Mouse (Mus musculus) G1E (cell line): ENCODE measurements around the gene Frg2f1. TPM values are rescaled to one million over a fixed set of nuclear protein-coding genes. Genes with fewer than 3 reads are reported as not detected.

Experiments used
- ATAC-seq: 2 replicates; pipeline ENCODE4 v1.8.0; 2016; ENCODE audit warnings: mild to moderate bottlenecking; ENCODE audit not compliant: insufficient number of reproducible peaks, poor library complexity, low FRiP score, severe bottlenecking; ENCODE audit errors: extremely low read depth
- DNase-seq: peaks from one replicate; pipeline ENCODE4 v3.0.0; 2012; ENCODE audit warnings: low spot score
- H3K27me3 ChIP-seq: 2 replicates; pipeline ENCODE4 v1.6.1; 2012; ENCODE audit warnings: mild to moderate bottlenecking, low read length, inconsistent platforms; ENCODE audit not compliant: insufficient read depth
- H3K36me3 ChIP-seq: replicated peaks from 2 replicates; pipeline ENCODE3; 2012; ENCODE audit warnings: mild to moderate bottlenecking, inconsistent platforms
- H3K4me1 ChIP-seq: 2 replicates; pipeline ENCODE4 v1.6.1; 2012; ENCODE audit warnings: low read depth, low read length, inconsistent platforms, mixed read lengths; ENCODE audit not compliant: insufficient read depth
- H3K4me3 ChIP-seq: 2 replicates; pipeline ENCODE4 v1.5.1; 2012; ENCODE audit warnings: low read depth, mild to moderate bottlenecking, inconsistent platforms, low read length, moderate library complexity, mixed read lengths
- H3K9me3 ChIP-seq: replicated peaks from 2 replicates; pipeline ENCODE4 v1.6.1; 2012; ENCODE audit warnings: inconsistent platforms
- CTCF ChIP-seq: IDR thresholded peaks from 2 replicates; pipeline ENCODE4 v1.5.1; 2012; ENCODE audit warnings: low read depth, low read length, inconsistent platforms, mixed read lengths
- GATA1 ChIP-seq: IDR thresholded peaks from 2 replicates; pipeline ENCODE4 v1.6.1; 2012; ENCODE audit warnings: borderline replicate concordance, low read length, inconsistent platforms, mixed read lengths
- GATA2 ChIP-seq: IDR thresholded peaks from 2 replicates; pipeline ENCODE4 v1.6.1; 2012; ENCODE audit warnings: low read depth, low read length, inconsistent platforms, borderline replicate concordance
- POLR2AphosphoS5 ChIP-seq: IDR thresholded peaks from 2 replicates; pipeline ENCODE4 v1.6.1; 2012; ENCODE audit warnings: low read depth, low read length, inconsistent platforms; ENCODE audit not compliant: insufficient replicate concordance
- TAL1 ChIP-seq: conservative IDR thresholded peaks from 2 replicates; pipeline ENCODE4 v1.6.1; 2012; ENCODE audit warnings: low read depth, low read length, inconsistent platforms, mixed read lengths
- polyA plus RNA-seq: library from polyadenylated mRNA; stranded (reverse); fragments of >175 nt; gene quantifications from 2 replicates; pipeline ENCODE4 v1.2.3, GENCODE M21; 2012
- total RNA-seq, 2 experiments: library from RNA; stranded (forward) in 1 of 2; stranded (reverse) in 1 of 2; fragments of 200-1000 nt in 1 of 2; fragments of >200 nt in 1 of 2; fragmentation: Nextera tagmentation in 1 of 2; gene quantifications; 2 replicates each; pipeline ENCODE4 v1.2.3; 2014 to 2017

Gene Frg2f1
- 1.6 and 4.2 TPM in 2 replicates for total RNA-seq (2014; fragmentation: Nextera tagmentation)
- 1.9 and 3.4 TPM in 2 replicates for total RNA-seq (2017)
- 5.3 and 8.9 TPM in 2 replicates for polyA plus RNA-seq

- Histone ChIP-seq H3K4me1 (peaks cover 17% of the 10 kb centered on the region), H3K9me3 (no peaks in the 10 kb centered on the region), H3K4me3 (peak within 1 kb of the TSS; percentile 98), H3K27me3 (no peaks in the 10 kb centered on the region), H3K36me3 (peaks cover 2% of the 10 kb centered on the region)
- no peak for TF ChIP-seq POLR2AphosphoS5
- TF ChIP-seq GATA2, result no peak
- ATAC-seq (peak; percentile 45; the same call in 1 of the 2 replicates), DNase-seq (peak; percentile 87)
Observed at GRCm38 (mm10) chr4:119539031-119539824, at the start of gene Frg2f1. Gene Frg2f1 (minus strand): TSS chr4:119539529.

GRCm38 (mm10) chr4:119588037-119588436 is 48.7 kb upstream of the Frg2f1 start:
- Histone ChIP-seq H3K9me3 (no peaks in the 10 kb centered on the region), H3K4me3 (no peak overlapping the region), H3K27me3 (no peaks in the 10 kb centered on the region), H3K36me3 (peaks cover 38% of the 10 kb centered on the region), H3K4me1 (no peaks in the 10 kb centered on the region)
- ATAC-seq, result no peak
- DNase-seq, result no peak
- TF ChIP-seq POLR2AphosphoS5 (no peak), GATA1 (no peak), TAL1 (no peak), GATA2 (no peak), CTCF (no peak)

DNA sequence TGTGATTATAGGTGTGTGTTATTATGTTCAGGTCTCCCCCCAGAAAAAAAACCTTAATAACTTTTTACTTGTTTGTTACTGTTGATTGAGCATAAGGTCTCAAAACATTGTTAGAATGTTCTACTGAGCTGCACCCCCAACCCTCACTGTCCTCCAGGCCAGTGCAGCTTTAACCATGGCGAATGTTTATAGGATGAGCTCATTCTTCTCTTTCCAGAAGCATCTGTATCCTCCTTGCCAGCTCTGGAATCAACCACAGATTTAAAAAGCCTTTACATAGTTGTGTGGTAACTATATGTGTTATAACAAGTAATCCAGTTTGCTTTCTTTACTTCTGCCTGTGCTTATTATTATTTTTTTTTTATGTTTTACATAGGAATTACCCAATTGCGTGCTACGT is 36.1 kb upstream of the Frg2f1 start:
- DNase-seq (no peak), ATAC-seq (no peak)
- H3K36me3 ChIP-seq, result peaks cover 38% of the 10 kb centered on the region
- H3K27me3 ChIP-seq, result no peaks in the 10 kb centered on the region
- TF ChIP-seq POLR2AphosphoS5, result no peak
- no peak for TF ChIP-seq TAL1
- no peak for TF ChIP-seq GATA2
- TF ChIP-seq CTCF, result no peak
- no peak overlapping the region for H3K4me3 ChIP-seq
- peaks cover 9% of the 10 kb centered on the region for H3K4me1 ChIP-seq
- H3K9me3 ChIP-seq, result no peaks in the 10 kb centered on the region

GRCm38 (mm10) chr4:119574504-119574903 is 35.2 kb upstream of the Frg2f1 start:
- no peak overlapping the region for H3K4me3 ChIP-seq
- DNase-seq (no peak), ATAC-seq (no peak)
- no peak for TF ChIP-seq TAL1
- TF ChIP-seq POLR2AphosphoS5, result no peak
- no peak for TF ChIP-seq GATA1
- no peak for TF ChIP-seq CTCF
- no peak for TF ChIP-seq GATA2
- no peaks in the 10 kb centered on the region for H3K9me3 ChIP-seq
- H3K27me3 ChIP-seq, result no peaks in the 10 kb centered on the region
- H3K36me3 ChIP-seq, result peaks cover 42% of the 10 kb centered on the region
- peaks cover 9% of the 10 kb centered on the region for H3K4me1 ChIP-seq

DNA sequence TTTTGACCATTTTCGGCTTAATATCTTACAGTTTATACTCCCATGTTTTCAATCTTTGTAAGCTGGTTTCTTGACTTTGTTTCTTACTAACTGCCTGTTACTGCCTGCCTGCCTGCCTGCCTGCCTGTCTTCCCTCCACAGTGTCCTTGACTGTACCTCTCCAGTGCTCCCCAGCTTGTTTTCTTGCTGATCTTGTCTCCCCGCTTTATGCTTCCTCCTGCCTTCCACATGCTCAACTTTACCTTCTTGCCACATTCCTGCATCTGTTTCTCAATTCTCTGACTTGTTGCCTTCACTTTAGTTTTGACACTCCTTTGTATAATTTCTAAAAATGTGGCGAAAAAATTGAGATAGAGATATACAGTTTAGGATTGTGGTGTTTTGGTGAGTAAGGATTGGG is 33.4 kb upstream of the Frg2f1 start:
- no peak for TF ChIP-seq GATA1
- TF ChIP-seq POLR2AphosphoS5, result no peak
- no peak for TF ChIP-seq GATA2
- TF ChIP-seq CTCF, result no peak
- no peak for TF ChIP-seq TAL1
- Histone ChIP-seq H3K27me3 (no peaks in the 10 kb centered on the region), H3K4me1 (peaks cover 9% of the 10 kb centered on the region), H3K9me3 (no peaks in the 10 kb centered on the region), H3K36me3 (peaks cover 44% of the 10 kb centered on the region), H3K4me3 (no peak overlapping the region)
- DNase-seq (no peak), ATAC-seq (no peak)

DNA sequence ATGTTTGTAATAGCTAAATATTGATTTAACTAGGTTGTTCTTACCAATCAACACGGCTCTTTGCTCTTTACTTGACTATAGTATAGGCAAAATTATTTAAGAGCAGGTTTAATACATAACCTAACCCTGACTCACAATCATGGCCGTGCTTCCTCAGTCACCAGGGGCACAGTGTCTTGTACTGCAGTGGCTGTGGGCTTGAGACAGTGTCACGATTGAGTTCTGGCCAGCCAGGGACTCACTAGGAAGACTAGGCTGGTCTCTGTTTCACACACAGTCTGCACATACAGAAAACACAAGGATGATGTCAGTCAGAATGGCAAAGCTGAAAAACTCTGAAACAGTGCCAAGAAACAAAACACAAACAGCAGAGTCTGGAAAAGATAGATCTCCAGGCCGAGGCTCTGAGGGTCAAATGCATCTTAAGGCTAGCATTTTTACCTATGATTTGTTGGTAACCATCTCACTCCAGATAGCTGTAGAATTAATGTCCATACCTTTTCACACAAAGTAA is 27.1 kb upstream of the Frg2f1 start:
- Histone ChIP-seq H3K4me3 (no peak overlapping the region), H3K4me1 (no peaks in the 10 kb centered on the region; the same call in 1 of the 2 replicates), H3K36me3 (peaks cover 34% of the 10 kb centered on the region), H3K9me3 (peaks cover 7% of the 10 kb centered on the region), H3K27me3 (no peaks in the 10 kb centered on the region)
- TF ChIP-seq CTCF, result no peak
- no peak for TF ChIP-seq POLR2AphosphoS5
- no peak for TF ChIP-seq GATA2
- no peak for TF ChIP-seq TAL1
- no peak for TF ChIP-seq GATA1
- DNase-seq (no peak), ATAC-seq (no peak)
